Mouse (Mus musculus): ENCODE data around the gene Acta2. TPM values are rescaled to one million over a fixed set of nuclear protein-coding genes. Genes with fewer than 3 reads are reported as not detected.

Acta2 gene
- polyA plus RNA-seq, 1 experiment from 2014 or later, result 2,412 TPM

GRCm38 (mm10) chr19:34278078-34278477 is 22.7 kb upstream of the Acta2 start:
- no peak for ATAC-seq (ENCODE audit: insufficient read depth, low FRiP score)
- Histone ChIP-seq H3K9ac (ENCODE audit: low read length) (no peak overlapping the region), H3K27ac (ENCODE audit: low read length) (no peak overlapping the region), H3K9me3 (replicated peaks; ENCODE audit: control insufficient read depth, low read length) (no peaks in the 10 kb centered on the region), H3K4me1 (ENCODE audit: control insufficient read depth, insufficient read depth, low read length) (no peaks in the 10 kb centered on the region), H3K4me3 (replicated peaks; ENCODE audit: low read length) (no peak overlapping the region), H3K27me3 (ENCODE audit: control insufficient read depth, insufficient read depth, low read length) (no peaks in the 10 kb centered on the region), H3K36me3 (ENCODE audit: control insufficient read depth, insufficient read depth, low read length) (no peaks in the 10 kb centered on the region), H3K4me2 (ENCODE audit: low read depth, low read length) (no peak overlapping the region)
- 71% methylated on average over 3 of the region's 3 CpGs for WGBS

GRCm38 (mm10) chr19:34273073-34273472 is 17.7 kb upstream of the Acta2 start:
- 97% methylated on average over 1 of the region's 1 CpGs for WGBS
- Histone ChIP-seq H3K27ac (ENCODE audit: low read length) (no peak overlapping the region), H3K4me3 (replicated peaks; ENCODE audit: low read length) (no peak overlapping the region), H3K9ac (ENCODE audit: low read length) (no peak overlapping the region), H3K9me3 (replicated peaks; ENCODE audit: control insufficient read depth, low read length) (no peaks in the 10 kb centered on the region), H3K27me3 (ENCODE audit: control insufficient read depth, insufficient read depth, low read length) (no peaks in the 10 kb centered on the region), H3K4me1 (ENCODE audit: control insufficient read depth, insufficient read depth, low read length) (no peaks in the 10 kb centered on the region; the same call in 1 of the 2 replicates), H3K36me3 (ENCODE audit: control insufficient read depth, insufficient read depth, low read length) (no peaks in the 10 kb centered on the region), H3K4me2 (ENCODE audit: low read depth, low read length) (no peak overlapping the region)
- no peak for ATAC-seq (ENCODE audit: insufficient read depth, low FRiP score)

- no peak overlapping the region for H3K9ac ChIP-seq (ENCODE audit: low read length)
- no peak overlapping the region for H3K4me3 ChIP-seq (replicated peaks; ENCODE audit: low read length)
- H3K27ac ChIP-seq (ENCODE audit: low read length), result no peak overlapping the region
- ATAC-seq (ENCODE audit: insufficient read depth, low FRiP score), result no peak
- H3K9me3 ChIP-seq (replicated peaks; ENCODE audit: control insufficient read depth, low read length), result no peaks in the 10 kb centered on the region
- WGBS, result 87% methylated on average over 13 of the region's 13 CpGs
- H3K36me3 ChIP-seq (ENCODE audit: control insufficient read depth, insufficient read depth, low read length), result no peaks in the 10 kb centered on the region
- H3K4me2 ChIP-seq (ENCODE audit: low read depth, low read length), result no peak overlapping the region
- H3K27me3 ChIP-seq (ENCODE audit: control insufficient read depth, insufficient read depth, low read length), result no peaks in the 10 kb centered on the region
- H3K4me1 ChIP-seq (ENCODE audit: control insufficient read depth, insufficient read depth, low read length), result no peaks in the 10 kb centered on the region; the same call in 1 of the 2 replicates
Observed at GRCm38 (mm10) chr19:34270824-34271464, 15.6 kb upstream of the Acta2 start.

- Histone ChIP-seq H3K4me2 (ENCODE audit: low read depth, low read length) (no peak overlapping the region), H3K9me3 (replicated peaks; ENCODE audit: control insufficient read depth, low read length) (no peaks in the 10 kb centered on the region), H3K4me3 (replicated peaks; ENCODE audit: low read length) (no peak overlapping the region), H3K9ac (ENCODE audit: low read length) (no peak overlapping the region), H3K27ac (ENCODE audit: low read length) (no peak overlapping the region), H3K4me1 (ENCODE audit: control insufficient read depth, insufficient read depth, low read length) (no peaks in the 10 kb centered on the region; the same call in 1 of the 2 replicates), H3K27me3 (ENCODE audit: control insufficient read depth, insufficient read depth, low read length) (no peaks in the 10 kb centered on the region), H3K36me3 (ENCODE audit: control insufficient read depth, insufficient read depth, low read length) (no peaks in the 10 kb centered on the region)
- WGBS, result 81% methylated on average over 11 of the region's 11 CpGs
- ATAC-seq (ENCODE audit: insufficient read depth, low FRiP score), result peak; percentile 71; the same call in 1 of the 2 replicates
Observed at GRCm38 (mm10) chr19:34270106-34270726, 14.8 kb upstream of the Acta2 start.

- no peak overlapping the region for H3K27ac ChIP-seq (ENCODE audit: low read length)
- ATAC-seq (ENCODE audit: insufficient read depth, low FRiP score), result no peak
- H3K27me3 ChIP-seq (ENCODE audit: control insufficient read depth, insufficient read depth, low read length), result no peaks in the 10 kb centered on the region
- WGBS, result 41% methylated on average over 1 of the region's 1 CpGs
- H3K4me3 ChIP-seq (replicated peaks; ENCODE audit: low read length), result no peak overlapping the region
- H3K4me1 ChIP-seq (ENCODE audit: control insufficient read depth, insufficient read depth, low read length), result no peaks in the 10 kb centered on the region; the same call in 1 of the 2 replicates
- H3K9ac ChIP-seq (ENCODE audit: low read length), result no peak overlapping the region
- H3K36me3 ChIP-seq (ENCODE audit: control insufficient read depth, insufficient read depth, low read length), result no peaks in the 10 kb centered on the region
- H3K4me2 ChIP-seq (ENCODE audit: low read depth, low read length), result no peak overlapping the region
- no peaks in the 10 kb centered on the region for H3K9me3 ChIP-seq (replicated peaks; ENCODE audit: control insufficient read depth, low read length)
Observed at GRCm38 (mm10) chr19:34268991-34269390, 13.6 kb upstream of the Acta2 start.

- peak overlapping the region; percentile 42 for H3K27ac ChIP-seq (ENCODE audit: low read length)
- no peak overlapping the region for H3K4me3 ChIP-seq (replicated peaks; ENCODE audit: low read length)
- H3K27me3 ChIP-seq (ENCODE audit: control insufficient read depth, insufficient read depth, low read length), result no peaks in the 10 kb centered on the region
- WGBS, result 62% methylated on average over 5 of the region's 5 CpGs
- H3K4me2 ChIP-seq (ENCODE audit: low read depth, low read length), result no peak overlapping the region
- no peaks in the 10 kb centered on the region; the same call in none of the 2 replicates for H3K4me1 ChIP-seq (ENCODE audit: control insufficient read depth, insufficient read depth, low read length)
- H3K9ac ChIP-seq (ENCODE audit: low read length), result no peak overlapping the region
- H3K36me3 ChIP-seq (ENCODE audit: control insufficient read depth, insufficient read depth, low read length), result no peaks in the 10 kb centered on the region
- ATAC-seq (ENCODE audit: insufficient read depth, low FRiP score), result peak; percentile 62; the same call in 1 of the 2 replicates
- no peaks in the 10 kb centered on the region for H3K9me3 ChIP-seq (replicated peaks; ENCODE audit: control insufficient read depth, low read length)
Observed at GRCm38 (mm10) chr19:34265604-34266193, 10.3 kb upstream of the Acta2 start.

GRCm38 (mm10) chr19:34262273-34262974 is 7.0 kb upstream of the Acta2 start:
- no peak for ATAC-seq (ENCODE audit: insufficient read depth, low FRiP score)
- Histone ChIP-seq H3K36me3 (ENCODE audit: control insufficient read depth, insufficient read depth, low read length) (no peaks in the 10 kb centered on the region), H3K4me3 (replicated peaks; ENCODE audit: low read length) (no peak overlapping the region), H3K9me3 (replicated peaks; ENCODE audit: control insufficient read depth, low read length) (no peaks in the 10 kb centered on the region), H3K9ac (ENCODE audit: low read length) (no peak overlapping the region), H3K27me3 (ENCODE audit: control insufficient read depth, insufficient read depth, low read length) (no peaks in the 10 kb centered on the region), H3K4me2 (ENCODE audit: low read depth, low read length) (no peak overlapping the region), H3K27ac (ENCODE audit: low read length) (no peak overlapping the region), H3K4me1 (ENCODE audit: control insufficient read depth, insufficient read depth, low read length) (no peaks in the 10 kb centered on the region; the same call in 1 of the 2 replicates)
- WGBS, result 68% methylated on average over 2 of the region's 2 CpGs

- Histone ChIP-seq H3K4me3 (replicated peaks; ENCODE audit: low read length) (no peak overlapping the region), H3K4me1 (ENCODE audit: control insufficient read depth, insufficient read depth, low read length) (no peaks in the 10 kb centered on the region), H3K36me3 (ENCODE audit: control insufficient read depth, insufficient read depth, low read length) (no peaks in the 10 kb centered on the region), H3K27ac (ENCODE audit: low read length) (peak overlapping the region; percentile 22; the same call in 1 of the 2 replicates), H3K27me3 (ENCODE audit: control insufficient read depth, insufficient read depth, low read length) (no peaks in the 10 kb centered on the region), H3K4me2 (ENCODE audit: low read depth, low read length) (no peak overlapping the region), H3K9me3 (replicated peaks; ENCODE audit: control insufficient read depth, low read length) (no peaks in the 10 kb centered on the region), H3K9ac (ENCODE audit: low read length) (no peak overlapping the region)
- WGBS, result 53% methylated on average over 2 of the region's 2 CpGs
- ATAC-seq (ENCODE audit: insufficient read depth, low FRiP score), result no peak
Observed at GRCm38 (mm10) chr19:34256936-34257335, 1.5 kb upstream of the Acta2 start.

- no peaks in the 10 kb centered on the region for H3K27me3 ChIP-seq (ENCODE audit: control insufficient read depth, insufficient read depth, low read length)
- peak overlapping the region; percentile 45; the same call in 1 of the 2 replicates for H3K4me2 ChIP-seq (ENCODE audit: low read depth, low read length)
- H3K36me3 ChIP-seq (ENCODE audit: control insufficient read depth, insufficient read depth, low read length), result no peaks in the 10 kb centered on the region
- peak overlapping the region; percentile 94 for H3K27ac ChIP-seq (ENCODE audit: low read length)
- no peak overlapping the region for H3K9ac ChIP-seq (ENCODE audit: low read length)
- no peak for ATAC-seq (ENCODE audit: insufficient read depth, low FRiP score)
- H3K4me3 ChIP-seq (replicated peaks; ENCODE audit: low read length), result no peak overlapping the region
- H3K4me1 ChIP-seq (ENCODE audit: control insufficient read depth, insufficient read depth, low read length), result no peaks in the 10 kb centered on the region
- 70% methylated on average over 5 of the region's 5 CpGs for WGBS
- H3K9me3 ChIP-seq (replicated peaks; ENCODE audit: control insufficient read depth, low read length), result no peaks in the 10 kb centered on the region
Observed at GRCm38 (mm10) chr19:34256149-34256548, 759 bp upstream of the Acta2 start.
